Mouse (Mus musculus) bone marrow macrophage, adult 2 months (primary cell): Measurements from ENCODE around the gene Efcc1.
"Not testable (repeated sequence)": the region's sequence is repeated elsewhere in the genome, so short reads cannot be mapped to it uniquely, and the experiment has no call there.

Experiments
- CTCF ChIP-seq: IDR thresholded peaks from 2 replicates; pipeline ENCODE4 v1.5.1; 2012; ENCODE audit warnings: low read depth, mild to moderate bottlenecking, low read length, moderate library complexity
- POLR2A ChIP-seq: IDR thresholded peaks from 2 replicates; pipeline ENCODE4 v1.6.1; 2012; ENCODE audit warnings: mild to moderate bottlenecking, low read depth, low read length, borderline replicate concordance

DNA sequence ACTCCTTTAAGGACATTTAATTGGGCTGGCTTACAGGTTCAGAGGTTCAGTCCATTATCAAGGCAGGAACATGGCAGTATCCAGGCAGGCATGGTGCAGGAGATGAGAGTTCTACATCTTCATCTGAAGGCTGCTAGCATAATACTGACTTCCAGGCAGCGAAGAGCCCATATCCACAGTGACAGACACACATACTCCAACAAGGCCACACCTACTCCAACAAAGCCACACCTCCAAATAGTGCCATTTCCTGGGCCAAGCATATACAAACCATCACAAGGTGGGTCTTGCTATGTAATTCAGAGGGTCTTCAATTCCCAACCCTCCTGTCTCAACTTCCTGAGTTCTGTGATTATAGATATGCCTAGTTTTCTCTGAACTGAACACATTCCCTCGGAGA is 33.6 kb downstream of the Efcc1 start:
- not testable (repeated sequence) for TF ChIP-seq CTCF, POLR2A
